Mouse (Mus musculus) megakaryocyte, embryonic 14.5 days (primary cell): ENCODE measurements around the gene Gjd3.

Experiments
- FLI1 ChIP-seq: IDR thresholded peaks from 2 replicates; pipeline ENCODE4 v1.6.1; 2012; ENCODE audit warnings: low read length, inconsistent platforms, mixed read lengths
- GATA1 ChIP-seq: IDR thresholded peaks from 3 replicates; pipeline ENCODE4 v1.6.1; 2012; ENCODE audit warnings: mixed read lengths, low read length, inconsistent platforms, borderline replicate concordance

DNA sequence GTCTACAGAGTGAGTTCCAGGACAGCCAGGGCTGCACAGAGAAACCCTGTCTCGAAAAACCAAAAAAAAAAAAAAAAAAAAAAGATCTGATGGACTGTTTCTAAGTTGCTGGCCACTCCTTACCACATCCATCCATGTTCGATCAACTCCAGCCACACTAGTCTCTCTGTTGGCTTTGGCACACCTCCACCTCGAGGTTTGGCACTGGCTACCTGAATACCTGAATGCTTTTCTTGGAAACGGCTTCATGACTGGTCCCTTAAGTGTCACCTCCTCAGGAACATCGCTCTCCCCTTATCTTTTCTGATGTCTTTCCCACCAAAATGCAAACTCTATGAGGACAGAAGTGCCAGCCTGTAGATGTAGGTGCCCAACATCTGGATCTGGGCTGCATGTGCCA is 3.5 kb downstream of the Gjd3 start:
- TF ChIP-seq GATA1 (no peak), FLI1 (no peak)
